Mouse (Mus musculus) kidney, postnatal 0 days (tissue): ENCODE measurements at regions not wholly inside any gene's neighbourhood (a gene's known extent, or its start where the extent isn't known, plus 50 kb on each side); places are given as distances from the start of the nearest gene placed in this dataset.

Experiments
- ATAC-seq: fragments of 200-750 bp; cut with Nextera tagmentation; replicated peaks from 2 replicates; pipeline ENCODE4 v1.8.0; 2017; ENCODE audit warnings: low read depth, moderate number of reproducible peaks, moderate TSS enrichment, moderate library complexity; ENCODE audit not compliant: low FRiP score
- DNase-seq: peaks from one replicate; pipeline ENCODE4 v3.0.0-alpha.2; 2016; ENCODE audit warnings: low spot score
- H3K27ac ChIP-seq: fragments of 300-500 bp; sonication (generic); 2 replicates; pipeline ENCODE4 v1.5.1; 2014; ENCODE audit warnings: mild to moderate bottlenecking
- H3K27me3 ChIP-seq: fragments of 300-500 bp; sonication (generic); 2 replicates; pipeline ENCODE4 v1.6.1; 2014; ENCODE audit warnings: low read length, mixed read lengths; ENCODE audit not compliant: insufficient read depth
- H3K36me3 ChIP-seq: fragments of 300-500 bp; sonication (generic); 2 replicates; pipeline ENCODE4 v1.6.1; 2014; ENCODE audit warnings: low read length, mixed read lengths; ENCODE audit not compliant: insufficient read depth
- H3K4me1 ChIP-seq: fragments of 300-500 bp; sonication (generic); replicated peaks from 2 replicates; pipeline ENCODE4 v1.6.1; 2014; ENCODE audit warnings: antibody characterized with exemption, low read length, mixed read lengths; ENCODE audit not compliant: insufficient read depth
- H3K4me2 ChIP-seq: fragments of 300-500 bp; sonication (generic); 2 replicates; pipeline ENCODE4 v1.6.1; 2014; ENCODE audit warnings: mild to moderate bottlenecking, low read length, moderate library complexity, mixed read lengths
- H3K4me3 ChIP-seq: fragments of 300-500 bp; sonication (generic); replicated peaks from 2 replicates; pipeline ENCODE4 v1.5.1; 2014; ENCODE audit warnings: low read depth, low read length
- H3K9ac ChIP-seq: fragments of 300-500 bp; sonication (generic); 2 replicates; pipeline ENCODE4 v1.6.1; 2014; ENCODE audit warnings: low read depth, low read length
- H3K9me3 ChIP-seq: fragments of 300-500 bp; sonication (generic); replicated peaks from 2 replicates; pipeline ENCODE4 v1.6.1; 2016; ENCODE audit warnings: low read length, inconsistent platforms, mixed read lengths
- CTCF ChIP-seq: IDR thresholded peaks from 2 replicates; pipeline ENCODE4 v1.5.1; 2016; ENCODE audit warnings: antibody characterized with exemption, low read depth, mild to moderate bottlenecking, moderate library complexity
- WGBS: fragments of 180-500 bp; shearing (Covaris S2); extraction: QIAGEN DNeasy Blood & Tissue Kit; methylation state at CpG from one replicate; pipeline ENCODE4 v1.1.7; 2014; 5-methylcytosine and 5-hydroxymethylcytosine counted together

DNA sequence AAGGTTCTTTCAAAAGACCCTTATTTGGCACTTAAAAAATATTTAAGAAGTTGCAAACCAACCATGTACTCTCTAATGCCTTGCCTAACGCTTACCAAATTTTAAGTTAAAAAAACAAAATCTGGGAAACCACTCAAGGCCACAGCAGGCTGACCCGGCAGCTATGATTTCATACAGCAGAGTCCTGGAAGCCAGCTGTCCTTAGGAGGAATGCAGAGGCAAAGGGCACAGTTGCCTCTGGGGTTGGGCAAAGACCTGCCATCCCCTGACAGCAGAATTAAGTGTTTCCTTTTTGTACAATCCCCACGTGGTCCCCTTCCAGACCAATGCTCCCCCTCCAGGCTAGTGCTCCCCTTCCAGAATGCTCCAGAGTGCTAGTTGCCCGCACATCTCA, 348.8 kb upstream of the BB014433 start:
- Histone ChIP-seq H3K4me2 (no peak overlapping the region), H3K4me3 (no peak overlapping the region), H3K9me3 (no peaks in the 10 kb centered on the region), H3K27ac (no peak overlapping the region), H3K9ac (no peak overlapping the region), H3K36me3 (no peaks in the 10 kb centered on the region), H3K4me1 (no peaks in the 10 kb centered on the region), H3K27me3 (no peaks in the 10 kb centered on the region)
- TF ChIP-seq CTCF = no peak
- DNase-seq (no peak), ATAC-seq (no peak)
- WGBS = 46% methylated on average over 4 of the region's 4 CpGs

GRCm38 (mm10) chr8:15393936-15394721, 348.3 kb upstream of the BB014433 start:
- Histone ChIP-seq H3K9me3 (no peaks in the 10 kb centered on the region), H3K9ac (no peak overlapping the region), H3K27me3 (no peaks in the 10 kb centered on the region), H3K36me3 (no peaks in the 10 kb centered on the region), H3K4me3 (no peak overlapping the region), H3K27ac (no peak overlapping the region), H3K4me2 (no peak overlapping the region), H3K4me1 (no peaks in the 10 kb centered on the region)
- DNase-seq = no peak
- 79% methylated on average over 5 of the region's 5 CpGs for WGBS
- no peak for TF ChIP-seq CTCF
- no peak for ATAC-seq

DNA sequence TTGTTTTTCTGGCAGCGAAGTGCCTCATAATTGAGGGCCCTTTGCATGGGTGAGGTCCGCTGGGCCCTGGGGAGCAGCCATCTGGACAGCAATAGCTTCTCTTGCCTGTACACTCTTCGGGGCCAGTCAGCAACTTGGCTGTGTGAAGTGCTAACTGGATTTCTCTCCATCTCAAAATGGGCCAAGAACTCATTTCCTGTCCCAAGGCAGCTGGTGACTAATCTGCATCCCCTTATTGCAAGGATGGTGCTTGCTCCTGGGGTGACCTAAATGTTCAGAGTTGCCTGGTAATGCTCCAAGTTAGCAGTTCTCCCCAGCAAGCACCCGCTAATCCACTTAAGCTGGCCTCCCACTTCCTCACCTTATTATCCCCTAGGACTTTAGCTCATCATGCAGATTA, 346.2 kb upstream of the BB014433 start:
- Histone ChIP-seq H3K4me3 (no peak overlapping the region), H3K9ac (no peak overlapping the region), H3K36me3 (no peaks in the 10 kb centered on the region), H3K9me3 (no peaks in the 10 kb centered on the region), H3K27me3 (no peaks in the 10 kb centered on the region), H3K4me1 (no peaks in the 10 kb centered on the region), H3K4me2 (no peak overlapping the region), H3K27ac (no peak overlapping the region)
- DNase-seq = no peak
- WGBS = 71% methylated on average over 4 of the region's 4 CpGs
- TF ChIP-seq CTCF = no peak
- ATAC-seq = no peak

GRCm38 (mm10) chr8:15388791-15389190, 342.9 kb upstream of the BB014433 start:
- 86% methylated on average over 5 of the region's 5 CpGs for WGBS

DNA sequence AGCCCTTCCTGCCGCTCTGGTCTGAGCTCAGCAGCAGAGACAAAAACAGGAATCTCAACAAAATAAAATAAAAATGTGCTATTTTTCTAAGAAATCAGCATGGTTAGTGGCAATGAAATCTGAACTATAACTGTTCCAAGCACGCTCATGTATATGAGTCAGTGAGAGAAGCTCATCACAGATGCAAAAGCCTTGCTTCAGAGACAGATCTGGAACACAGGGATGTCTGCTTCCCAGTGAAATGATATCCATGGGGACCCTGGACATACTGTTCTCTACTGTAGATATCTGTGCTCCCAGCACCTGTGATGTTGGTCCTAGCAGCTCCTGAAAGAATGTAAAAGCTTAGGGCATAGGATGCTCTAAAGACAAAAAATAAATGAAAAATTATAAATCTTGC, 321.2 kb upstream of the BB014433 start:
- no peak for TF ChIP-seq CTCF
- Histone ChIP-seq H3K27me3 (no peaks in the 10 kb centered on the region), H3K27ac (no peak overlapping the region), H3K36me3 (no peaks in the 10 kb centered on the region), H3K9ac (no peak overlapping the region), H3K4me1 (no peaks in the 10 kb centered on the region), H3K4me2 (no peak overlapping the region), H3K9me3 (no peaks in the 10 kb centered on the region), H3K4me3 (no peak overlapping the region)
- 68% methylated on average over 2 of the region's 2 CpGs for WGBS
- DNase-seq (no peak), ATAC-seq (no peak)

More at GRCm38 (mm10) chr8:15388791-15389190, 342.9 kb upstream of the BB014433 start:
- no peaks in the 10 kb centered on the region for H3K36me3 ChIP-seq
- no peak overlapping the region for H3K27ac ChIP-seq
- H3K27me3 ChIP-seq = no peaks in the 10 kb centered on the region
- H3K9ac ChIP-seq = no peak overlapping the region
- ATAC-seq (no peak), DNase-seq (no peak)
- no peak for TF ChIP-seq CTCF
- no peak overlapping the region for H3K4me3 ChIP-seq
- H3K4me2 ChIP-seq = no peak overlapping the region
- no peaks in the 10 kb centered on the region for H3K9me3 ChIP-seq
- no peaks in the 10 kb centered on the region for H3K4me1 ChIP-seq

DNA sequence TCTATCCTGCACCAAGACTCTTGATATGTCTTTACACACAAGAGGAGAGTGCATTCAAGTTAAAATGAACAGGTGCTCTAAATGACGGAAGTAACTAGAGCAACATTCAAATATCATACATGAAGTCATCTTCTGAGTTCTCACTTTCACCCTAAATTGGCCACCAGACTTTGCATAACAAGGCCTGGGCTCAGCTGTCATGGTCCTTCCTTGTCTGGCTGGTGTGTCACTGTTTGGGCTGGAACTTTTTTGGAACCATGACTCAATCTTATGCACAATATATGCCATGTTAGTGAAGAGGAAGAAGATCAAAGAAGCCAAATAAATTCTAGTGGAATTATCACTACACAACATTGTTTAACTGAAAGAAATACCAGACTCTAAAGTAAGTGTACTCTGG, 318.7 kb upstream of the BB014433 start:
- DNase-seq (no peak), ATAC-seq (no peak)
- no peak overlapping the region for H3K4me2 ChIP-seq
- no peak overlapping the region for H3K4me3 ChIP-seq
- H3K27me3 ChIP-seq = no peaks in the 10 kb centered on the region
- no peak for TF ChIP-seq CTCF
- H3K9me3 ChIP-seq = no peaks in the 10 kb centered on the region
- no peak overlapping the region for H3K27ac ChIP-seq
- 87% methylated on average over 1 of the region's 1 CpGs for WGBS
- no peaks in the 10 kb centered on the region for H3K4me1 ChIP-seq
- no peaks in the 10 kb centered on the region for H3K36me3 ChIP-seq
- no peak overlapping the region for H3K9ac ChIP-seq

DNA sequence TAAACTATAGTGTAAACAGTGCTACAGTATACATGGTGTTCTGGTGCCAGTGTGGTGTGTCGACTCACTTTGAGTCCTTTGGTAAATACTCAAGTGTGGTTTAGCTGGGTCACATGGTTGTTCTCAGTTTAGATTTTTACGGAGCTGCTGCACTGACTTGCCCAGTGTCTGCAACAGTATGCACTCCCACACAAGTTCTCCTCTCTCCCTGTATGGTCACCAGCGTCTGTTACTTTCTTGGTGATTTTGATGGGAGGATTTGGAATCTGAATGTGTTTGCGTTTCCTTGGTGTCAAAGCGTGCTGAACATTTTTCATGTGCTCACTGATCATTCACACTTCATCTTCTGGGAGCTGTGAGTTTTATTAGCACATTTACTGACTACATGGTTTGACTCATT, 298.3 kb upstream of the BB014433 start:
- DNase-seq (no peak), ATAC-seq (no peak)
- Histone ChIP-seq H3K36me3 (no peaks in the 10 kb centered on the region), H3K4me3 (no peak overlapping the region), H3K27me3 (no peaks in the 10 kb centered on the region), H3K9me3 (no peaks in the 10 kb centered on the region), H3K4me1 (no peaks in the 10 kb centered on the region), H3K9ac (no peak overlapping the region), H3K27ac (no peak overlapping the region), H3K4me2 (no peak overlapping the region)
- TF ChIP-seq CTCF = no peak
- WGBS = 68% methylated on average over 5 of the region's 5 CpGs
